Mouse (Mus musculus): ENCODE results near the gene Cfd.

DNA sequence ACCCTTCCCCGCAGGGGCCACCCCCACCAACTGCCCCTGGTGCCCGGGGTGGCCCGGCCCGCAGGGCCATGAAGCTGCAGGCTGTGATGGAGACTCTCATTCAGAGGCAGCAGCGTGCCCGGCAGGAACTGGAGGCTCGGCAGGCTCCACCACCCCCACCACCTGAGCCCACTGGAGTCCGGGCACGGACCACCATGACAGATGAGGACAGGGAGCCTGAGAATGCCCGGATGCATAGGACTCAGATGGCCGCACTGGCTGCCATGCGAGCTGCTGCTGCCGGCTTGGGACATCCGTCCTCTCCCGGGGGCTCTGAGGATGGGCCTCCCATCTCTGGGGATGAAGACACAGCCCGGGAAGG lies 40.2 kb downstream of the Cfd start:
- no peak for TF ChIP-seq CTCF (IDR thresholded peaks at IDR 0.05; ENCODE audit: low read depth)
- no peak for TF ChIP-seq EP300 (IDR thresholded peaks at IDR 0.05; ENCODE audit: low read depth)

All from heart, postnatal 0 days (tissue).